Mouse (Mus musculus): Measurements from ENCODE around the gene Khdc3. TPM values are rescaled to one million over a fixed set of nuclear protein-coding genes. Genes with fewer than 3 reads are reported as not detected.
"Not testable (repeated sequence)": the region's sequence is repeated elsewhere in the genome, so short reads cannot be mapped to it uniquely, and the experiment has no call there.

The Khdc3 gene
- polyA plus RNA-seq (2016; fragmentation: Nextera tagmentation; extraction: Ambion mirVana): 0.26 TPM in 1 of 2 replicates, not detected in the other

DNA sequence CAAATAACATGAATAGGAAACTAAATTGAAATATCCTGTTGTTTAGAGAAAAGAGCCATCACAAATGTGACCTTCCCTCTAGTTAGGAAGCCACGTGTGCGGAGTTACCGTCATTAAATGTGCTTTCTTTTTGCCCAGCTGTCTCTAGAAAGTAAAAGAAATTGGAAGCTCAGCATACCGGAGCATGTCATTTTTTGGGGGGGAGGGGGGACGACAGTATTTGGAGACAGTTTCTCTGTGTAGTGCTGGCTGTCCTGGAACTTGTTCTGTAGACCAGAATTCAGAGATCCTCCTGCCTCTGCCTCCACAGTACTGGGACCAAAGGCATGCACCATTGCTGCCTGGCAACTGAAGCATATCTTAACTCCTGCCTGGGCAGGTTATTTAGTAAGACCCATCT lies at the start of gene Khdc3:
Khdc3 (plus strand) TSS at position 301 of the 400 bp plus-strand sequence.
- 89% methylated on average over 5 of the region's 5 CpGs for WGBS
- Histone ChIP-seq H3K9me3 (no peaks in the 10 kb centered on the region), H3K27me3 (replicated peaks; ENCODE audit: low read depth, poor library complexity, severe bottlenecking) (peaks cover 52% of the 10 kb centered on the region), H3K27ac (replicated peaks) (no peak within 1 kb of the TSS), H3K36me3 (replicated peaks) (no peaks in the 10 kb centered on the region), H3K4me1 (peaks cover 12% of the 10 kb centered on the region), H3K4me3 (no peak within 1 kb of the TSS)
- no peak for DNase-seq (ENCODE audit: low spot score)

- Histone ChIP-seq H3K27ac (replicated peaks) (no peak overlapping the region), H3K36me3 (replicated peaks) (no peaks in the 10 kb centered on the region), H3K4me1 (peaks cover 10% of the 10 kb centered on the region; the same call in 1 of the 2 replicates), H3K9me3 (no peaks in the 10 kb centered on the region), H3K27me3 (replicated peaks; ENCODE audit: low read depth, poor library complexity, severe bottlenecking) (no peaks in the 10 kb centered on the region), H3K4me3 (no peak overlapping the region)
- no peak for DNase-seq (ENCODE audit: low spot score)
- WGBS: 66% methylated on average over 10 of the region's 10 CpGs
Measured at GRCm38 (mm10) chr9:73055441-73055911, 46.2 kb upstream of the Khdc3 start.

- Histone ChIP-seq H3K4me3 (no peak overlapping the region), H3K4me1 (peaks cover 17% of the 10 kb centered on the region), H3K36me3 (replicated peaks) (no peaks in the 10 kb centered on the region), H3K27me3 (replicated peaks; ENCODE audit: low read depth, poor library complexity, severe bottlenecking) (no peaks in the 10 kb centered on the region), H3K9me3 (no peaks in the 10 kb centered on the region), H3K27ac (replicated peaks) (no peak overlapping the region)
- no peak for DNase-seq (ENCODE audit: low spot score)
- 90% methylated on average over 4 of the region's 4 CpGs for WGBS
Measured at GRCm38 (mm10) chr9:73059224-73059623, 42.4 kb upstream of the Khdc3 start.

GRCm38 (mm10) chr9:73063621-73064290 lies 37.9 kb upstream of the Khdc3 start:
- Histone ChIP-seq H3K36me3 (replicated peaks) (no peaks in the 10 kb centered on the region), H3K4me1 (peaks cover 36% of the 10 kb centered on the region), H3K27ac (replicated peaks) (peak overlapping the region; percentile 72), H3K4me3 (peak overlapping the region; percentile 43), H3K27me3 (replicated peaks; ENCODE audit: low read depth, poor library complexity, severe bottlenecking) (no peaks in the 10 kb centered on the region), H3K9me3 (no peaks in the 10 kb centered on the region)
- 15% methylated on average over 15 of the region's 15 CpGs for WGBS
- peak; percentile 70 for DNase-seq (ENCODE audit: low spot score)

DNA sequence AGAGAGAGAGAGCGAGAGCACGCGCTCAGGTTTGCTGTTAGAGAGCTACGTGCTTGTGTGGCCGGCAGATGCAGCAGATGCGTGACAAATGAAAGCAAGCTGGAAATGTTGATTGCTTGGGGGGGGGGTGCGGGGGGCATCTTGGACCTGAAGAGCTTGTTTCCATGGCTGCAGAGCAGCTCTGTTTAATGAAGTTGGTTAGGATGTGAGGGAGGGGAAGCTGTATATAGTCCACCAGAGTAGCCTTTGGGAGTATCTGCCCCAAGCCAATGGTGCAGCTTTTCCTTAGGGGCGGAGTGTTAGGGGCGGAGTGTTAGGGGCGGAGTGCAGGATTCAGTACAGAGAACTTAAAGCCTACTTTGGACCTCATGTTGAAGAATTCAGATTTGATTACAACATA lies 34.5 kb upstream of the Khdc3 start:
- Histone ChIP-seq H3K4me3 (peak overlapping the region; percentile 37), H3K4me1 (peaks cover 36% of the 10 kb centered on the region), H3K27ac (replicated peaks) (peak overlapping the region; percentile 65), H3K27me3 (replicated peaks; ENCODE audit: low read depth, poor library complexity, severe bottlenecking) (no peaks in the 10 kb centered on the region), H3K9me3 (no peaks in the 10 kb centered on the region; the same call in 1 of the 2 replicates), H3K36me3 (replicated peaks) (no peaks in the 10 kb centered on the region)
- WGBS: 22% methylated on average over 10 of the region's 10 CpGs
- DNase-seq (ENCODE audit: low spot score): peak; percentile 72

DNA sequence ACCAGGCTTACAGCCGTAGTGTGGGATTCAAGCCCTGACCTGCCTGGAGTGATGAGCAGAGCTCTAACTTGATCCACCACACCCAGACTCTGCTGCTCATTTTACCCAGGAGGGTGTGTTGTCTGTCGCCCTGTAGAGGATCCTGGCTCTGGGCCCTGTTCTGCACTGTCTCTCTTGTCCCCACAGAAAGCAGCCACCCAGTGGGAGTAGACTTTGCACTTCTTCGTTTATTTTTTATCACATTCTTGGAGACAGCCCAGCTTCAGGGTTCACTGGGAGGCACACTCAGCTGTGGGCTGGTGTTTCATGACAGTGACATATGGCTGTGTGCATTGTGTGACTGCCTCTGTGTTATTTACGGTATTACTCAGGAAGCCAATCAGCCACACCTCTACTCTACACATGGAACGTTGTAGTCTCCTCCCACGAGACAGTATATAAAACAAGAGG lies 33.4 kb upstream of the Khdc3 start:
- Histone ChIP-seq H3K9me3 (no peaks in the 10 kb centered on the region; the same call in 1 of the 2 replicates), H3K36me3 (replicated peaks) (no peaks in the 10 kb centered on the region), H3K4me1 (peaks cover 35% of the 10 kb centered on the region), H3K27ac (replicated peaks) (0 out of 2 replicates have a peak overlapping the region, but pooled peaks have one; percentile 57), H3K27me3 (replicated peaks; ENCODE audit: low read depth, poor library complexity, severe bottlenecking) (no peaks in the 10 kb centered on the region), H3K4me3 (no peak overlapping the region)
- no peak for DNase-seq (ENCODE audit: low spot score)
- WGBS: 70% methylated on average over 6 of the region's 6 CpGs

DNA sequence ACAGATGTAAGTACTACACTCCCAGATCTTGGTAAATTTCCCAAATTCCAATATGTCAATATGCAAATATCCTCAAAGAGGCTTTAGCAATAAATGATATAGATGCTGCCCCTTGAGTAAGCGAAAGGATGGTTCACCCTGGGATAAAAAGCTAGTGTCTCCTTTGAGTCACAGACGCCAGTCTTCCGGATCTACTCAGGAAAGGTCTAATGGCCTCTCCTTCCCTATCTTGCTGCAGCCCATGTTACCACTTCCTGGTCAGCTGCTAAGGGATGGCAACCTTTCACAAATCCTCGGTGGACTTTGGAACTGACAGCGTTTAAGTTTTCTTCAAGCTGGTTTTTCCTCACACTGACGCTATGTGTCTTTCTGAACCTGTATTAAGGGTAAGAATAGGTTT lies 32.9 kb upstream of the Khdc3 start:
- Histone ChIP-seq H3K36me3 (replicated peaks) (no peaks in the 10 kb centered on the region), H3K9me3 (no peaks in the 10 kb centered on the region; the same call in 1 of the 2 replicates), H3K4me1 (peaks cover 30% of the 10 kb centered on the region), H3K4me3 (no peak overlapping the region), H3K27ac (replicated peaks) (no peak overlapping the region), H3K27me3 (replicated peaks; ENCODE audit: low read depth, poor library complexity, severe bottlenecking) (no peaks in the 10 kb centered on the region)
- 87% methylated on average over 6 of the region's 6 CpGs for WGBS
- DNase-seq (ENCODE audit: low spot score): no peak

DNA sequence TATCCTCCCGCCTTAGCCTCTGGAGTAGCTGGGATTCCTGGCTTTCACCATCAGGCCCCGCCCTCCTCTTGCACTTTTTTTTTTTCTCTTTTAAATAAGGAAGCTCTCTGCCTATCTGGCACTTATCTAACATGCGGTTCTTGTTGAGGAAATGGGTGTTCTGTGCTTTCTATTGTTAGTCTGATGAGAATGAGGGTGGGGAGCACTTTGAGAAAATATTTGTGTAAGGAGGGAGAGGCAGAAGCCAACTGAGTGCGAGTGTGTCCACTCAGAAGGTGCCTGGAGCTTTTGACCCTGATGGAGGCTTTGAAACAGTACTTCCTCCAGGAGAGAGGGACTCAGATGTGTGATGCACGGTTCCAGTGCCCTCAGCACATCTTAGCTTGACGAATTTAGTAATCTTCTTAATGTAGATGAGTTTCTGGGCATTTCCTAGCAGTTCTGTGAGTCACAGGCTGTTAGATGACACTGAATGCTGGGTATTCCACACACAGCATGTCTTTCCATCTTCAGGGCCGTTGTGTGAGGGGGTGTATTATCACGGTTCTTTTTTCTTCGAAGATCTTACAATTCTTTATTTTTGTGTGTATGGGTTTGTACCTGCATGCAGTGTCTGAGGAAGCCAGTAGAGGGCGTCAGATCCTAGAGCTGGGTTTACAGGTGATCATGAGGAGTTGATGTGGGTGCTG lies 30.5 kb upstream of the Khdc3 start:
- H3K9me3 ChIP-seq: no peaks in the 10 kb centered on the region; the same call in 1 of the 2 replicates
- H3K36me3 ChIP-seq (replicated peaks): no peaks in the 10 kb centered on the region
- 73% methylated on average over 10 of the region's 10 CpGs for whole genome bisulfite sequencing
- H3K27ac ChIP-seq (replicated peaks): no peak overlapping the region
- H3K4me3 ChIP-seq: no peak overlapping the region
- no peaks in the 10 kb centered on the region for H3K27me3 ChIP-seq (replicated peaks; ENCODE audit: low read depth, poor library complexity, severe bottlenecking)
- DNase-seq (ENCODE audit: low spot score): no peak
- peaks cover 18% of the 10 kb centered on the region for H3K4me1 ChIP-seq

DNA sequence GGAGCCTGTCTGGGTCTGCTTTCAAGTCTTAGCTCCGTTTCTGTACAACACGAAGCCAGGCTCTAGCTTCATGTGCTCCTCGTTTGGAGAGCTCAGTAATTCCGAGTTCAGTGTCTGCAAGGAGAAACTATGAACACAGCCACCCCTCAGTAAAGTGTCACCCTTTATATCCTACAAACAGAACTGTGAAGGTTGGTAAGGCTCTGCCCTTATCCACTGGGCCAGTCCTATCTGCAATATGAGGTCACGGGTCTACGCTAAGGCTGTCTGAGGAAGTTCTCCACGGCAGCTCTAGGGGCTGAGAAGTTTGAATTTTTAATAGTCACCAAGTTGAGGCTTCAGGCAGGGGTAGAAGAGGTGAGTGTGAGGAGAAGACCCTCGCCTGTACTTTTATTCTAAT lies 29.2 kb upstream of the Khdc3 start:
- H3K36me3 ChIP-seq (replicated peaks): no peaks in the 10 kb centered on the region
- H3K27me3 ChIP-seq (replicated peaks; ENCODE audit: low read depth, poor library complexity, severe bottlenecking): no peaks in the 10 kb centered on the region
- peaks cover 10% of the 10 kb centered on the region for H3K4me1 ChIP-seq
- WGBS: 84% methylated on average over 8 of the region's 8 CpGs
- H3K4me3 ChIP-seq: no peak overlapping the region
- DNase-seq (ENCODE audit: low spot score): no peak
- no peak overlapping the region for H3K27ac ChIP-seq (replicated peaks)
- no peaks in the 10 kb centered on the region; the same call in 1 of the 2 replicates for H3K9me3 ChIP-seq

DNA sequence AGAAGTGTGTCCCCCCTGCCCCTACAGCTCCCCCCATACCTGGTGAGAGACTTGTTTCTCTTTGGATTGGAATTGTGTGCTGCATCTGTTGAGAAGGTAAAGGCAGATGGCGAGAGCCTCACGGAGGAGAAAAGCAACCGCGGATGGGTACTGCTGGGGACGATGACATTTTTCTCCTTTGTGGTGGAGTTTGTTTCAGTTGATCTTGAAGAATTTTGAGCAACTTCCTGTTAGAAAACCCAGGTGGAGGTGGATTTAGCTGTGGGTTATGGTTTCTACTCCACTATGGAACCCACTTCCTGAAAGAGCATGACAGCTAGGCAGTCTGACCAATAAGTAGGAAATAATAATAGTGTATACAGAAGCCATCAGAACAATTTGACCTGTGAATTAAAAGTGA lies 28.5 kb upstream of the Khdc3 start:
- no peaks in the 10 kb centered on the region; the same call in 1 of the 2 replicates for H3K9me3 ChIP-seq
- H3K36me3 ChIP-seq (replicated peaks): no peaks in the 10 kb centered on the region
- DNase-seq (ENCODE audit: low spot score): no peak
- WGBS: 90% methylated on average over 5 of the region's 5 CpGs
- H3K4me3 ChIP-seq: no peak overlapping the region
- H3K27me3 ChIP-seq (replicated peaks; ENCODE audit: low read depth, poor library complexity, severe bottlenecking): no peaks in the 10 kb centered on the region
- H3K4me1 ChIP-seq: peaks cover 3% of the 10 kb centered on the region
- no peak overlapping the region for H3K27ac ChIP-seq (replicated peaks)

- WGBS: 90% methylated on average over 11 of the region's 12 CpGs
- not testable (repeated sequence) for H3K4me3 ChIP-seq; H3K27me3 ChIP-seq (replicated peaks; ENCODE audit: low read depth, poor library complexity, severe bottlenecking); H3K36me3 ChIP-seq (replicated peaks); DNase-seq (ENCODE audit: low spot score); H3K9me3 ChIP-seq; H3K4me1 ChIP-seq; H3K27ac ChIP-seq (replicated peaks)
Measured at GRCm38 (mm10) chr9:73079349-73079748, 22.3 kb upstream of the Khdc3 start.

DNA sequence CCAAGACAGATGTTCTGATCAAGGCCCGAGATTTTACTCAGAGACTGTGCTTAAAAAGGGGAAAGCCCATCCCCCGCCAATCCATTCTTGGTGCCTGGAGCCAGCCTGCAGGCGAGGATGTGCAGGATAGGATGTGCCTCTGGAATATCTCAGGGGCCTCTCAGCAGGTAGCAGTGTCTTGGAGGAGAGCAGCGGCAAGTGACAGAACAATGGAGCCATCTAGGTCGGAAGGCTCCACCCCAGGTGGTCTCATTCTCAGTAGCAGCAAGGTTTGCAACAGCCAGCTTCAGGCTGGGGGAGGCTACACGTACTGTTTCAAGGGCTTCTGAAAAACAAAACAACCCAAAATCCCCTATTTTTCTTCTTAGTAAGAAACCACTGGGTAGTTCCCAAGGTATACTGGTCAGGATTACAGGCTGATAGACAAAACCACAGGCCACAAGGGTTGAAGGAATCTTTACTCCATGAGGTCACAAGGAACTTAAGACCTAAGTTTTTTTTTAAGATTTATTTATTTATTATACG lies 21.8 kb upstream of the Khdc3 start:
- DNase-seq (ENCODE audit: low spot score): no peak
- H3K27me3 ChIP-seq (replicated peaks; ENCODE audit: low read depth, poor library complexity, severe bottlenecking): no peaks in the 10 kb centered on the region
- 38% methylated on average over 7 of the region's 7 CpGs for WGBS
- no peaks in the 10 kb centered on the region for H3K36me3 ChIP-seq (replicated peaks)
- H3K4me3 ChIP-seq: no peak overlapping the region
- H3K4me1 ChIP-seq: no peaks in the 10 kb centered on the region
- no peak overlapping the region for H3K27ac ChIP-seq (replicated peaks)
- no peaks in the 10 kb centered on the region for H3K9me3 ChIP-seq
